Mouse (Mus musculus) hindbrain, embryonic 12.5 days (tissue): ENCODE results near the gene Sfrp5. TPM values are rescaled to one million over a fixed set of nuclear protein-coding genes. Genes with fewer than 3 reads are reported as not detected.

Source experiments
- ATAC-seq: fragments of 200-750 bp; cut with Nextera tagmentation; 2 replicates; pipeline ENCODE4 v1.8.0; 2017; ENCODE audit warnings: moderate TSS enrichment; ENCODE audit not compliant: low FRiP score
- H3K27ac ChIP-seq: fragments of 300-500 bp; sonication (generic); 2 replicates; pipeline ENCODE4 v1.5.1; 2016; ENCODE audit warnings: mild to moderate bottlenecking
- H3K27me3 ChIP-seq: fragments of 300-500 bp; sonication (generic); 2 replicates; pipeline ENCODE4 v1.6.1; 2016; ENCODE audit warnings: mild to moderate bottlenecking
- H3K36me3 ChIP-seq: fragments of 300-500 bp; sonication (generic); 2 replicates; pipeline ENCODE4 v1.6.1; 2016; ENCODE audit warnings: mild to moderate bottlenecking
- H3K4me1 ChIP-seq: fragments of 300-500 bp; sonication (generic); 2 replicates; pipeline ENCODE4 v1.6.1; 2016
- H3K4me2 ChIP-seq: fragments of 300-500 bp; sonication (generic); replicated peaks from 2 replicates; pipeline ENCODE4 v1.6.1; 2016; ENCODE audit warnings: mild to moderate bottlenecking
- H3K4me3 ChIP-seq: fragments of 300-500 bp; sonication (generic); 2 replicates; pipeline ENCODE4 v1.5.1; 2016; ENCODE audit warnings: mild to moderate bottlenecking
- H3K9ac ChIP-seq: fragments of 300-500 bp; sonication (generic); 2 replicates; pipeline ENCODE4 v1.6.1; 2016; ENCODE audit warnings: mild to moderate bottlenecking, moderate library complexity
- H3K9me3 ChIP-seq: fragments of 300-500 bp; sonication (generic); replicated peaks from 2 replicates; pipeline ENCODE4 v1.6.1; 2016; ENCODE audit warnings: mild to moderate bottlenecking
- WGBS: fragments of 180-500 bp; shearing (Covaris S2); methylation state at CpG from one replicate; pipeline ENCODE4 v1.1.7; 2016; 5-methylcytosine and 5-hydroxymethylcytosine counted together
- polyA plus RNA-seq: library from polyadenylated mRNA; unstranded; fragments of >200 nt; fragmentation: Nextera tagmentation; extraction: Ambion mirVana; gene quantifications from 2 replicates; pipeline ENCODE4 v1.2.1, GENCODE M21; 2016

Gene Sfrp5
- 1.5 and 1.9 TPM in 2 replicates for polyA plus RNA-seq

- Histone ChIP-seq H3K9me3 (no peaks in the 10 kb centered on the region), H3K4me3 (peak within 1 kb of the TSS; percentile 26), H3K4me2 (peak within 1 kb of the TSS; percentile 48), H3K9ac (0 out of 2 replicates have a peak within 1 kb of the TSS, but pooled peaks have one; percentile 27), H3K4me1 (peaks cover 14% of the 10 kb centered on the region), H3K27ac (no peak within 1 kb of the TSS), H3K27me3 (peaks cover 69% of the 10 kb centered on the region), H3K36me3 (no peaks in the 10 kb centered on the region)
- WGBS, result under 1% methylated on average over 50 of the region's 60 CpGs
- peak; percentile 26; the same call in 1 of the 2 replicates for ATAC-seq
Measured at GRCm38 (mm10) chr19:42201696-42202381, at the start of gene Sfrp5. Sfrp5 (minus strand) TSS chr19:42202252.

- ATAC-seq, result no peak
- no peak overlapping the region for H3K27ac ChIP-seq
- no peaks in the 10 kb centered on the region for H3K9me3 ChIP-seq
- H3K27me3 ChIP-seq, result peaks cover 27% of the 10 kb centered on the region
- no peak overlapping the region for H3K9ac ChIP-seq
- no peaks in the 10 kb centered on the region for H3K36me3 ChIP-seq
- no peak overlapping the region for H3K4me2 ChIP-seq
- 79% methylated on average over 11 of the region's 11 CpGs for WGBS
- H3K4me3 ChIP-seq, result no peak overlapping the region
- H3K4me1 ChIP-seq, result peaks cover 2% of the 10 kb centered on the region; the same call in 1 of the 2 replicates
Measured at GRCm38 (mm10) chr19:42249976-42250914, 48.2 kb upstream of the Sfrp5 start.

DNA sequence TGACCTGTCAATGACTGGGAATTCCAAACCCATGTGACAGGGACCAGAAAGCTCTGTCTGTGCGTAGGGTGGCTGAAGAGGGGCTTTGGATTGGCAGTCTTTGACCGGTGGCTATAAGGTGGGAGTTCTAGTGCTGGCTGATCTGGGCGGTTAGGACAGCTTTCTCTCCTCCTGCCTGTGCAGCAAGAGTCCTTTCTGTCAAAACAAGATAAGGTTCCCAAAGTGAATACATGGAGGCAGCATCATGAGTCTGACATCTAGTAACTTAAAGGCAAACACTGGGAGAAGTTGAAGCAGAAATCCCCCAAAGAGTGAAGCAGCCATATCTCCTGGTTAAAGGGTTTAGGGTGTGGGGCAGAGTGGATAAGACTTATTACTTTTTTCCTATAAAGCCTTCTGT is 45.5 kb upstream of the Sfrp5 start, which contains the start of gene Golga7b:
TSS of gene Golga7b (plus strand) at position 56 of the 400 bp plus-strand sequence.
- no peaks in the 10 kb centered on the region for H3K4me1 ChIP-seq
- no peaks in the 10 kb centered on the region for H3K36me3 ChIP-seq
- H3K9me3 ChIP-seq, result no peaks in the 10 kb centered on the region
- H3K4me3 ChIP-seq, result no peak within 1 kb of the TSS
- H3K9ac ChIP-seq, result no peak within 1 kb of the TSS
- no peak within 1 kb of the TSS for H3K27ac ChIP-seq
- no peak within 1 kb of the TSS for H3K4me2 ChIP-seq
- ATAC-seq, result no peak
- peaks cover 8% of the 10 kb centered on the region; the same call in 1 of the 2 replicates for H3K27me3 ChIP-seq
- WGBS, result 98% methylated on average over 3 of the region's 3 CpGs

- Histone ChIP-seq H3K9me3 (no peaks in the 10 kb centered on the region), H3K9ac (no peak overlapping the region), H3K27me3 (peaks cover 8% of the 10 kb centered on the region; the same call in 1 of the 2 replicates), H3K27ac (no peak overlapping the region), H3K4me3 (no peak overlapping the region), H3K36me3 (no peaks in the 10 kb centered on the region), H3K4me2 (no peak overlapping the region), H3K4me1 (no peaks in the 10 kb centered on the region)
- WGBS, result 44% methylated on average over 5 of the region's 5 CpGs
- ATAC-seq, result no peak
Measured at GRCm38 (mm10) chr19:42246626-42247025, 44.6 kb upstream of the Sfrp5 start.

DNA sequence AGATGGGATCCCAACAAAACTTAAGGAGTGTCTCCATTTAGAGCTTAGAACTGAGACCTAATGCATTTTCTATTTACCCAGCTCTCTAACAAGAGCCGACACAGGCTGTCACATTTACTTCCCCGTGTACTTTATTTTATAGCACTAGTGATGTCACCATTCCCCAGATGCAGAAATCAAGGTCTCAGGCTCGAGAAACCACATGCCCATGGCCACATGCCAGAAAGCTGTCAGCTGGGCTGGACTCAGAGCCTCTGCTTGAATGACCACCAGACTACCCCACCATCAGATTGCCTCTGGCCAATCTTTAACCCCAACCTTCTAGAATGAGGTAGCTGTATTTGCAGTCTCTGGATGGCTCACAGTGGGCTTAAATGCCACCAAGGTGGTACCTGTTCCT is 41.3 kb upstream of the Sfrp5 start:
- no peak overlapping the region for H3K4me3 ChIP-seq

DNA sequence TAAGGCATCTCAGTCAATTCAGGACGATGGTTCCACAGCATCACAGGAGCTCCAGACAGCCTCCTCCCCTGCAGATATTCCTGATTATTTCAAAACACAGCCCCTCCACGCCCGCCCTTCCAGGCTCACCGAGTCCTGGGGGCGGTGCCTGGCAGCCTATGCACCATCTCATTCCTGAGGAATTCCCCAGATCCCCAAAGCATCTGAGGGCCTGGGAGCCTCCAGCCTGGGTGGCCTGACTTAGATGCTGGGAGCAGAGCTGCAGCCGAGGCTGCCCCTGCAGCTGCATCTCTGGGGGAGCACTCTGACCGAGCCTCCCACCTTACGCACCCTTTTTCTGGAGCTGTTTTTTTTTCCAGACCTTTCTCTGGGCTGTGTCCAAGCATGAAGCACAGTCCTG is 38.8 kb upstream of the Sfrp5 start:
- 54% methylated on average over 8 of the region's 8 CpGs for WGBS
- no peak for ATAC-seq

More for the DNA sequence above, 41.3 kb upstream of the Sfrp5 start:
- Histone ChIP-seq H3K4me2 (no peak overlapping the region), H3K27ac (no peak overlapping the region), H3K27me3 (peaks cover 8% of the 10 kb centered on the region; the same call in 1 of the 2 replicates), H3K9ac (no peak overlapping the region), H3K4me1 (0 out of 2 replicates have a peak, but pooled peaks cover 4% of the 10 kb centered on the region), H3K36me3 (no peaks in the 10 kb centered on the region), H3K9me3 (no peaks in the 10 kb centered on the region)
- no peak for ATAC-seq
- WGBS, result 72% methylated on average over 3 of the region's 3 CpGs

DNA sequence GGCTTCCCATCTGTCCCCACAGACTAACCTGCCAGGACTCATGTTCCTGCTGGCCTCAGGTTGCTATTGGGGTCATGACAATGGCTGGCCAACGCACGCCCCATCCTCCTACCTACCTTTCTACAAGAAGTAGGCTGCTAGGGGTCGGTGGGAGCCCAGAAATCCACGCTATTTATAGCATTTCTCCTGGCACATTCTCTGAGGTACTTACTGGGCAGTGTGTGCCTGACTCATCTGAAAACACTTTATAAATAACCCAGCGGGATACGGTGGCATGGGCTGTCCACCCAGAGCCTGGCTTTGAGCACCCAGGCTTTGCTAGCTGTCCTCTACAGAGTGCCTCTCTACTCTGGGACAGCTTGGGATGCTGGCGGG is 36.3 kb upstream of the Sfrp5 start:
- no peak overlapping the region for H3K9ac ChIP-seq
- peak overlapping the region; percentile 79 for H3K27ac ChIP-seq
- no peak for ATAC-seq

More for the DNA sequence above, 38.8 kb upstream of the Sfrp5 start:
- no peak overlapping the region for H3K4me2 ChIP-seq
- H3K9ac ChIP-seq, result no peak overlapping the region
- no peaks in the 10 kb centered on the region for H3K9me3 ChIP-seq
- no peaks in the 10 kb centered on the region for H3K27me3 ChIP-seq
- no peak overlapping the region for H3K4me3 ChIP-seq
- no peak overlapping the region for H3K27ac ChIP-seq
- H3K36me3 ChIP-seq, result no peaks in the 10 kb centered on the region
- peaks cover 13% of the 10 kb centered on the region for H3K4me1 ChIP-seq

GRCm38 (mm10) chr19:42237602-42238340 is 35.7 kb upstream of the Sfrp5 start:
- H3K4me2 ChIP-seq, result no peak overlapping the region
- no peak overlapping the region for H3K4me3 ChIP-seq
- H3K4me1 ChIP-seq, result peaks cover 13% of the 10 kb centered on the region
- H3K9me3 ChIP-seq, result no peaks in the 10 kb centered on the region
- peak; percentile 69 for ATAC-seq
- no peaks in the 10 kb centered on the region for H3K27me3 ChIP-seq
- H3K36me3 ChIP-seq, result no peaks in the 10 kb centered on the region
- H3K27ac ChIP-seq, result peak overlapping the region; percentile 79
- H3K9ac ChIP-seq, result no peak overlapping the region
- WGBS, result 19% methylated on average over 4 of the region's 4 CpGs

More for the DNA sequence above, 36.3 kb upstream of the Sfrp5 start:
- Histone ChIP-seq H3K36me3 (no peaks in the 10 kb centered on the region), H3K4me1 (peaks cover 13% of the 10 kb centered on the region), H3K4me2 (no peak overlapping the region), H3K27me3 (no peaks in the 10 kb centered on the region), H3K4me3 (no peak overlapping the region), H3K9me3 (no peaks in the 10 kb centered on the region)
- WGBS, result 76% methylated on average over 7 of the region's 7 CpGs

GRCm38 (mm10) chr19:42230986-42231385 is 28.9 kb upstream of the Sfrp5 start:
- ATAC-seq, result no peak
- Histone ChIP-seq H3K4me1 (peaks cover 16% of the 10 kb centered on the region; the same call in 1 of the 2 replicates), H3K36me3 (no peaks in the 10 kb centered on the region), H3K27me3 (no peaks in the 10 kb centered on the region), H3K27ac (no peak overlapping the region), H3K9ac (no peak overlapping the region), H3K4me3 (no peak overlapping the region), H3K4me2 (no peak overlapping the region), H3K9me3 (no peaks in the 10 kb centered on the region)
- 90% methylated on average over 13 of the region's 13 CpGs for WGBS

DNA sequence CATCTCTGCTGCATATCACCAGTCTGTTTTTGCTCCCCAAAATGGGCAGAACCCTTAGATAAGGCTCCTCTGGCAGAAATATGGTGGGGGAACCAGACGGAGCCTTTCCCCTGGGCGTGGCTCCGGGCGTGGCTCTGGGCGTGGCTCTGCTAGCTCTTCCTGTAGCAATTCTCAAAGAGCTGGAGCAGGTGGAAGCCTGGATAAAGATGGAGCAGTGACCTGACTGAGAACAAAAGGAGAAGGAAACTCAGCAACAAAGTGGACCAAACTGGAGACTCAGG is 28.2 kb upstream of the Sfrp5 start:
- Histone ChIP-seq H3K4me3 (no peak overlapping the region), H3K27ac (no peak overlapping the region), H3K9ac (no peak overlapping the region), H3K36me3 (no peaks in the 10 kb centered on the region), H3K4me2 (no peak overlapping the region), H3K27me3 (no peaks in the 10 kb centered on the region), H3K4me1 (peaks cover 16% of the 10 kb centered on the region; the same call in 1 of the 2 replicates), H3K9me3 (no peaks in the 10 kb centered on the region)
- WGBS, result 76% methylated on average over 5 of the region's 5 CpGs
- no peak for ATAC-seq

DNA sequence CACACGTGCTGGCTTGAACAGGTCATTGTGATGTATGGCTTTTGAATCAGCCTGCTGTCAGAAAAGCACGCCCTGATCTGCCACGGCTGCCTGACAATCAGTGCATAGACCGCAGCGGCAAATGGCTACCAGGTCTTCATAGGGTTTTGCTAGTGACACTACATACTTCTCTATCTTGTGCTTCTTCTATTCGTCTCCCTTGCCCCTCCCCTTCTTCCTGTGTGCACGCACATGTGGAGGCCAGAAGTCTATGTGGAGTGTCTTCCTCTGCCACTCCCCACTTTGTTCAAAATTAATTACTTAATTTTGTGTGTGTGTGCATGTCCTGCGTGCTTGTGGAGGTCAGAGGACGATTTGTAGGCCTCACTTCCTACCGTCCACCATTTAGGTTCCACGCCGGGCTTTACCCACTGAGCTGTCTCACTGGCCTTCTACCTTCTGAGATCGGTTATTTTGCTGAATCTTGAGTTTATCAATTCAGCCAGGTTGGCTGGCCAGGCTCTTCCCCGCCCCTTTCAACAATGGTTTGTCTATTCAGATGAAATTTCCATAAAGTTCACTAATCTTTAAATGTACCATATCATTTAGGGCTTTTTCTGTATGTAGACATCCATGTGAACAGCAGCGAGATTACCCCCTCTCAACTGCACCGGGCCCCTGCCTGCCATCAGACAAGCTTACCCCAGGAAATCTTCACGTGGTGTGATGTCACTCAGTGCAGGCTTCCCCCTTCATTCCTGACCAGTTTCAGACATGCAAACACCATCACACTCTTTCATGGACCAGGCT is 27.6 kb upstream of the Sfrp5 start:
- Histone ChIP-seq H3K4me2 (no peak overlapping the region), H3K9ac (no peak overlapping the region), H3K9me3 (no peaks in the 10 kb centered on the region), H3K4me1 (peaks cover 16% of the 10 kb centered on the region; the same call in 1 of the 2 replicates), H3K27ac (0 out of 2 replicates have a peak overlapping the region, but pooled peaks have one; percentile 17), H3K4me3 (no peak overlapping the region), H3K36me3 (no peaks in the 10 kb centered on the region), H3K27me3 (no peaks in the 10 kb centered on the region)
- no peak for ATAC-seq
- 72% methylated on average over 17 of the region's 17 CpGs for WGBS
